Mouse (Mus musculus) forebrain, embryonic 10.5 days (tissue): ENCODE measurements around the gene Rtn4. TPM values are rescaled to one million over a fixed set of nuclear protein-coding genes. Genes with fewer than 3 reads are reported as not detected.
A peak's percentile ranks its signal among the peaks of the same experiment; 100 is the strongest.

ENCODE experiments used
- DNase-seq: peaks from one replicate; pipeline ENCODE4 v3.0.0-alpha.2; 2017; ENCODE audit warnings: low spot score; ENCODE audit errors: extremely low spot score
- H3K27ac ChIP-seq: fragments of 300-500 bp; sonication (generic); 2 replicates; pipeline ENCODE4 v1.5.1; 2016; ENCODE audit warnings: mild to moderate bottlenecking
- H3K27me3 ChIP-seq: fragments of 300-500 bp; sonication (generic); 2 replicates; pipeline ENCODE4 v1.6.1; 2016; ENCODE audit warnings: mild to moderate bottlenecking; ENCODE audit not compliant: poor library complexity, severe bottlenecking
- H3K36me3 ChIP-seq: fragments of 300-500 bp; sonication (generic); replicated peaks from 2 replicates; pipeline ENCODE4 v1.6.1; 2016; ENCODE audit warnings: mild to moderate bottlenecking, moderate library complexity
- H3K4me1 ChIP-seq: fragments of 300-500 bp; sonication (generic); 2 replicates; pipeline ENCODE4 v1.6.1; 2016
- H3K4me3 ChIP-seq: fragments of 300-500 bp; sonication (generic); 2 replicates; pipeline ENCODE4 v1.5.1; 2016; ENCODE audit warnings: mild to moderate bottlenecking, moderate library complexity
- H3K9me3 ChIP-seq: fragments of 300-500 bp; sonication (generic); 2 replicates; pipeline ENCODE4 v1.6.1; 2016; ENCODE audit warnings: mild to moderate bottlenecking, moderate library complexity
- WGBS: fragments of 180-500 bp; shearing (Covaris S2); methylation state at CpG from one replicate; pipeline ENCODE4 v1.1.7; 2016; 5-methylcytosine and 5-hydroxymethylcytosine counted together
- polyA plus RNA-seq: library from polyadenylated mRNA; unstranded; fragments of >200 nt; fragmentation: Nextera tagmentation; extraction: Ambion mirVana; gene quantifications from 2 replicates; pipeline ENCODE4 v1.2.1, GENCODE M21; 2016

The Rtn4 gene
- polyA plus RNA-seq, 1 experiment from 2014 or later = 63.4 TPM

DNA sequence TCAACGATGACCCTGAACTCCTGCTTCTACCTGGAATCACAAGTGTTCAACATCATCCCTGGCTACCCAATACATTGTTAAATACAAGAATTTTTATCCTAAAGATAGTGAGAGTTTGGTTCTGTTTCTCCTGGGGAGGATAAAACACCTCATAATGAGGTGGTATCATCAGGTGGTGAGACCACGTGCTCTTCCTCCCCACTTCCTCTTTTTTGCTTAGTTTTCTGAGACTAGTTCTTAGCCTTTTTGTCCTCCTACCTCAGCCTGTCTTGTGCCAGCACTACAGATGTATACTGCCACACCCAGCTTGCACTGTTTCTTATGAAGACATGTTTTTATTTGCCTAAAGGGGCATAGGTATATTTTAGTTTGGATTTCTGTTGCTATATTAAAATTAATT lies 6.6 kb upstream of the Rtn4 start:
- H3K4me3 ChIP-seq = no peak overlapping the region
- H3K27me3 ChIP-seq = no peaks in the 10 kb centered on the region
- 80% methylated on average over 2 of the region's 2 CpGs for WGBS
- no peaks in the 10 kb centered on the region for H3K4me1 ChIP-seq
- no peaks in the 10 kb centered on the region for H3K36me3 ChIP-seq
- DNase-seq = no peak
- no peaks in the 10 kb centered on the region for H3K9me3 ChIP-seq
- H3K27ac ChIP-seq = no peak overlapping the region

DNA sequence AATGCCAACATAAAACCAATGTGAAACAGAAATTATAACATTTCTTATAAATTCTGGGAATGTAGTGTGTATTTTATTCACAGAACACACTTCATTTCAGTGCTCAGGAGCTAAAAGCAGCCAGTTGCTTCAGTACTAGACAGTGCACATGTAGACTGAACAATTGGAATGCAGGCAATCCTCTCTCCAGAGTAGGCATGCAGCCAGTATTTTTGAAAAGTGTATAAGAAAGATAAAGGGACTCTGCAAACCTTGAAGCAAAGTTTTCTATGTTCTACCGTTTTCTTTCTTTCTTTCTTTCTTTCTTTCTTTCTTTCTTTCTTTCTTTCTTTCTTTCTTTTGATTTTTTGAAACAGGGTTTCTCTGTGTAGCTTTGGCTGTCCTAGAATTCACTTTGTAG lies 1.2 kb upstream of the Rtn4 start:
- H3K27ac ChIP-seq = no peak overlapping the region
- no peaks in the 10 kb centered on the region for H3K9me3 ChIP-seq
- DNase-seq = no peak
- peaks cover 14% of the 10 kb centered on the region for H3K36me3 ChIP-seq
- peaks cover 19% of the 10 kb centered on the region for H3K4me1 ChIP-seq
- no peaks in the 10 kb centered on the region for H3K27me3 ChIP-seq
- WGBS = 87% methylated on average over 1 of the region's 1 CpGs
- H3K4me3 ChIP-seq = no peak overlapping the region

- Histone ChIP-seq H3K36me3 (peaks cover 21% of the 10 kb centered on the region), H3K4me1 (peaks cover 19% of the 10 kb centered on the region), H3K27ac (peak overlapping the region; percentile 99), H3K4me3 (peak overlapping the region; percentile 97), H3K27me3 (no peaks in the 10 kb centered on the region), H3K9me3 (no peaks in the 10 kb centered on the region)
- peak; percentile 21 for DNase-seq
- WGBS = 24% methylated on average over 12 of the region's 12 CpGs
Observed at GRCm38 (mm10) chr11:29692111-29692682, 550 bp upstream of the Rtn4 start.

GRCm38 (mm10) chr11:29693576-29694410 lies 1.0 kb downstream of the Rtn4 start:
- under 1% methylated on average over 53 of the region's 53 CpGs for WGBS
- no peaks in the 10 kb centered on the region for H3K9me3 ChIP-seq
- H3K27me3 ChIP-seq = no peaks in the 10 kb centered on the region
- peak overlapping the region; percentile 97 for H3K4me3 ChIP-seq
- H3K27ac ChIP-seq = peak overlapping the region; percentile 99
- peaks cover 31% of the 10 kb centered on the region for H3K36me3 ChIP-seq
- H3K4me1 ChIP-seq = peaks cover 19% of the 10 kb centered on the region
- peak; percentile 88 for DNase-seq

DNA sequence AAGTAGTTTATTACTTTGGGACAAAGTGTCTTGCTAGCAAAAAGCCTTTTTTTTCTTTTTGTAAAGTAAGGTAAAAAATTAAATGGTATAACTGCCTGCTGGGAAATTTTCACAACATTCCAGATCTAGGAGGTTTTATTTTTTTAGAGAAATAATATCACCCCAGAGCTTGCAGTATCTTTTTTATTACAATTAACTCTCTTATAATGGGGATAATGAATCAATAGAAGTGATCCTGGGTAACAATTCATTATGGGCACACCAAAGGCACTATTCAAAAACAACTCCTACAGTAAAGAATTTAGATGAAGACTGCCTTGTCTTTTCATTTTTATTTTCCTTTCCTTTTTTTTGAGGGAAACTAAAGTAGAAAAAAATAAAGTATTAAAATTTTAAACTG lies 2.0 kb downstream of the Rtn4 start:
- Histone ChIP-seq H3K27ac (no peak overlapping the region), H3K9me3 (no peaks in the 10 kb centered on the region), H3K36me3 (peaks cover 31% of the 10 kb centered on the region), H3K4me3 (peak overlapping the region; percentile 97), H3K27me3 (no peaks in the 10 kb centered on the region), H3K4me1 (peaks cover 19% of the 10 kb centered on the region)
- DNase-seq = no peak

- WGBS = 86% methylated on average over 3 of the region's 3 CpGs
- H3K36me3 ChIP-seq = peaks cover 29% of the 10 kb centered on the region
- H3K27me3 ChIP-seq = no peaks in the 10 kb centered on the region
- H3K4me3 ChIP-seq = no peak overlapping the region
- no peak overlapping the region for H3K27ac ChIP-seq
- no peaks in the 10 kb centered on the region for H3K4me1 ChIP-seq
- no peak for DNase-seq
- H3K9me3 ChIP-seq = no peaks in the 10 kb centered on the region
Observed at GRCm38 (mm10) chr11:29702721-29703120, 10.0 kb downstream of the Rtn4 start.

- H3K4me3 ChIP-seq = no peak overlapping the region
- no peaks in the 10 kb centered on the region for H3K4me1 ChIP-seq
- no peak for DNase-seq
- no peaks in the 10 kb centered on the region for H3K9me3 ChIP-seq
- no peaks in the 10 kb centered on the region for H3K27me3 ChIP-seq
- no peak overlapping the region for H3K27ac ChIP-seq
- peaks cover 43% of the 10 kb centered on the region for H3K36me3 ChIP-seq
Observed at GRCm38 (mm10) chr11:29705263-29705662, 12.5 kb downstream of the Rtn4 start.

DNA sequence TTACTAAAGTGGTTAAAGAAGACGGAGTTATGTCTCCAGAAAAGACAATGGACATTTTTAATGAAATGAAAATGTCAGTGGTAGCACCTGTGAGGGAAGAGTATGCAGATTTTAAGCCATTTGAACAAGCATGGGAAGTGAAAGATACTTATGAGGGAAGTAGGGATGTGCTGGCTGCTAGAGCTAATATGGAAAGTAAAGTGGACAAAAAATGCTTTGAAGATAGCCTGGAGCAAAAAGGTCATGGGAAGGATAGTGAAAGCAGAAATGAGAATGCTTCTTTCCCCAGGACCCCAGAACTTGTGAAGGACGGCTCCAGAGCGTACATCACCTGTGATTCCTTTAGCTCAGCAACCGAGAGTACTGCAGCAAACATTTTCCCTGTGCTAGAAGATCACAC lies 14.1 kb downstream of the Rtn4 start:
- WGBS = 93% methylated on average over 4 of the region's 4 CpGs
- H3K27ac ChIP-seq = no peak overlapping the region
- no peaks in the 10 kb centered on the region for H3K9me3 ChIP-seq
- H3K4me1 ChIP-seq = no peaks in the 10 kb centered on the region
- peaks cover 57% of the 10 kb centered on the region for H3K36me3 ChIP-seq
- no peak overlapping the region for H3K4me3 ChIP-seq
- H3K27me3 ChIP-seq = no peaks in the 10 kb centered on the region
- DNase-seq = no peak

DNA sequence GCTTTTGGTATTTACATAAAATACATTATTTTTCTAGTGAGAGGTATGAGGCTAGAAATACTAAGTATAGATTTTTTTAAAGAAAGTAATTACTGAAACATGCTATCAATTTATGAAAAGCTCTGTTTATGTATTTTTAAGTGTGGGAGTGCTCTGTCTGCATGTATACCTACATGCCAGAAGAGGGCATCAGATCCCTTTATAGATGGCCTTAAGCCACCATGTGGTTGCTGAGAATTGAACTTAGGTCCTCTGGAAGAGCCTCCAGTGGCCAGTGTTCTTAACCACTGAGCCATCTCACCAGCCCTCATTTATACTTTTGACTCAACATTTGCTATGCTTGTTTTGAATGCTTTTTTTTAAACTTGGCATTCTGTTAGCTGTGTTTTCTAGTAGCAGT lies 16.8 kb downstream of the Rtn4 start:
- no peak overlapping the region for H3K4me3 ChIP-seq
- no peak for DNase-seq
- no peaks in the 10 kb centered on the region for H3K27me3 ChIP-seq
- H3K9me3 ChIP-seq = no peaks in the 10 kb centered on the region
- peaks cover 75% of the 10 kb centered on the region for H3K36me3 ChIP-seq
- no peak overlapping the region for H3K27ac ChIP-seq
- H3K4me1 ChIP-seq = no peaks in the 10 kb centered on the region

GRCm38 (mm10) chr11:29714114-29714513 lies 21.4 kb downstream of the Rtn4 start:
- no peaks in the 10 kb centered on the region for H3K27me3 ChIP-seq
- peaks cover 43% of the 10 kb centered on the region for H3K36me3 ChIP-seq
- H3K4me1 ChIP-seq = no peaks in the 10 kb centered on the region
- WGBS = 95% methylated on average over 7 of the region's 7 CpGs
- DNase-seq = no peak
- H3K27ac ChIP-seq = no peak overlapping the region
- H3K4me3 ChIP-seq = no peak overlapping the region
- no peaks in the 10 kb centered on the region for H3K9me3 ChIP-seq

DNA sequence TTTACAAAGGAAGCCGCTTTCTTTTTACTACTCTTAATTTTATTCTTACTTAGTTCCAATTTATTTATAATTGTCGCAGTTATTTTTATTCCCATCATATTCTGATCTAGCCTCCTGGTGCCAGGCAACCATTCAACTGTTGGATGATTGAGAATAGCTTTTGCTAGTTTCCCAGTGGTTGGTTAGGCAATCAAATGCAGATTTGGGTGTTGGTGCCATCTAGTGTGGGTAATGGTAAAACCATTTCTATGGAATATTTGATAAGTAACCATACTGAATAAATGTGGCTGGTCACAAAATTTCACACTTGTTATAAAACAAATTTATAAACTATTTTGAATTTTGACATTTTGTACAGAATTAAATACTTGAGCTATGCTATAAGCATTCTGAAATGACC lies 22.0 kb downstream of the Rtn4 start:
- H3K27me3 ChIP-seq = no peaks in the 10 kb centered on the region
- 97% methylated on average over 2 of the region's 2 CpGs for WGBS
- no peaks in the 10 kb centered on the region for H3K4me1 ChIP-seq
- no peak overlapping the region for H3K27ac ChIP-seq
- H3K36me3 ChIP-seq = peaks cover 38% of the 10 kb centered on the region
- no peak for DNase-seq
- H3K4me3 ChIP-seq = no peak overlapping the region
- H3K9me3 ChIP-seq = no peaks in the 10 kb centered on the region

- no peak for DNase-seq
- WGBS = 94% methylated on average over 3 of the region's 3 CpGs
- Histone ChIP-seq H3K27ac (no peak overlapping the region), H3K4me3 (no peak overlapping the region), H3K36me3 (peaks cover 34% of the 10 kb centered on the region), H3K4me1 (no peaks in the 10 kb centered on the region), H3K9me3 (no peaks in the 10 kb centered on the region), H3K27me3 (no peaks in the 10 kb centered on the region)
Observed at GRCm38 (mm10) chr11:29715499-29715898, 22.8 kb downstream of the Rtn4 start.

GRCm38 (mm10) chr11:29718541-29718940 lies 25.8 kb downstream of the Rtn4 start:
- H3K4me3 ChIP-seq = no peak overlapping the region
- 81% methylated on average over 6 of the region's 6 CpGs for WGBS

More at GRCm38 (mm10) chr11:29718541-29718940, 25.8 kb downstream of the Rtn4 start:
- peaks cover 7% of the 10 kb centered on the region for H3K36me3 ChIP-seq
- H3K9me3 ChIP-seq = no peaks in the 10 kb centered on the region
- no peak overlapping the region for H3K27ac ChIP-seq
- no peak for DNase-seq
- H3K27me3 ChIP-seq = no peaks in the 10 kb centered on the region
- H3K4me1 ChIP-seq = no peaks in the 10 kb centered on the region
